Mouse (Mus musculus) bone marrow macrophage, adult 2 months (primary cell): ENCODE measurements around the gene Spata48. TPM values are rescaled to one million over a fixed set of nuclear protein-coding genes. Genes with fewer than 3 reads are reported as not detected.

Experiments
- H3K27ac ChIP-seq: 2 replicates; pipeline ENCODE4 v1.5.1; 2012; ENCODE audit warnings: low read depth, low read length; ENCODE audit not compliant: insufficient read depth
- H3K4me1 ChIP-seq: 2 replicates; pipeline ENCODE4 v1.6.1; 2012; ENCODE audit warnings: low read length; ENCODE audit not compliant: control insufficient read depth, insufficient read depth
- H3K4me3 ChIP-seq: 2 replicates; pipeline ENCODE4 v1.5.1; 2012; ENCODE audit warnings: mild to moderate bottlenecking, low read length, moderate library complexity; ENCODE audit not compliant: insufficient read depth
- CTCF ChIP-seq: IDR thresholded peaks from 2 replicates; pipeline ENCODE4 v1.5.1; 2012; ENCODE audit warnings: low read depth, mild to moderate bottlenecking, low read length, moderate library complexity
- POLR2A ChIP-seq: IDR thresholded peaks from 2 replicates; pipeline ENCODE4 v1.6.1; 2012; ENCODE audit warnings: mild to moderate bottlenecking, low read depth, low read length, borderline replicate concordance
- polyA plus RNA-seq: library from polyadenylated mRNA; stranded (reverse); fragments of >200 nt; gene quantifications from 2 replicates; pipeline ENCODE4 v1.2.4, GENCODE M21; 2012; ENCODE audit not compliant: missing spikeins, insufficient read depth, insufficient read length

The Spata48 gene
- polyA plus RNA-seq, 1 experiment = not detected

DNA sequence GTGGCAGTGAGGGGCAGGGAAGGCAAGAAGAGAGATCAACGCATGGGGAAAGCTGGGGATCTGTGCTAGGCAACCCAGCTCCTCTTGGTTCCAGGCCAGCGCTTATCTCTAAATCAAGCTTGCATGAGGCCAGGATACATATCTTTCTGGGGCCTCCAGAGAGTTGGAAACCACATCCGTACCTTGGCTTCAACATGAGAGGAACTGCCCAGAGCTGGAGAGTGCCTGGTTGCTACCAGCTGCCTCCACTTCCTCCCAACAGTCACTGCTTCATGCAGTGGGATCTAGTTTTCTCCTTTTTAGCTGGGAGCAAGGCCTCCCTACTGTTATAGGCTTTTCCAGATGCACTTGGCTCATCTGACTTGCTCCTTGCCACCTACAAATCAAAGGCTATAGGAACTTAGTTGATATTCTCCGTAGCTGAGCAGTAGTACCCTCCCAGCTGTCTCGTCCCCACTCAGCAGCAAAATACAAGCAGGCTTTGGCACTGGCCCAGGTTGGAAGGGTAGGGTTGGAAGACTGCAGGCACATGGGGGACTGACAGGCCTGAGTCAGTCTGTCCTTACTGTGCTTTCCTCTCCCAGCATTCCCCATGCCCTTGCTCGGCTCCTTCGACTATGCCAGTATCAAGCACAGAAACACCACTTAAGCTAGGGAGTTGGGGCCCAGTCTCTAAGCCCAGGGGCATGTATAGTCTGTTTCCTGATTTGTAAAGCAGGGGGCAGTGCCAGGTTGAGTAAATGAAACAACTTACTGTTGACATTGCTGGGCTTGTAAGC is 102.6 kb downstream of the Spata48 start:
- Histone ChIP-seq H3K27ac (peak overlapping the region; percentile 86), H3K4me1 (peaks cover 37% of the 10 kb centered on the region), H3K4me3 (no peak overlapping the region)
- TF ChIP-seq CTCF (no peak), POLR2A (no peak)

Other genes starting within 250 kb of the Spata48 start
- gene Zpbp, start 314 bp downstream of the Spata48 start, polyA plus RNA-seq = 0.25 and 0.44 TPM in 2 replicates
- not detected in 2 replicates for gene 4930512M02Rik, start 165.7 kb downstream of the Spata48 start, polyA plus RNA-seq
- 49.9 and 55.8 TPM in 2 replicates for gene Ikzf1, start 222.9 kb downstream of the Spata48 start, polyA plus RNA-seq